Mouse (Mus musculus) spleen, postnatal 4 days (tissue): ENCODE results near the gene Dnajc12.
"Not testable (repeated sequence)": the region's sequence is repeated elsewhere in the genome, so short reads cannot be mapped to it uniquely, and the experiment has no call there.

ENCODE experiments used
- DNase-seq, 2 experiments: peaks; one replicate each; pipeline ENCODE4 v3.0.0; 2022; ENCODE audit warnings: low spot score in 2 of 2

Gene Dnajc12

GRCm38 (mm10) chr10:63429785-63430305 lies 47.6 kb downstream of the Dnajc12 start, which contains the start of gene Ctnna3:
Gene Ctnna3 (plus strand): TSS chr10:63430098.
- peak; percentile 88 to 93 for DNase-seq

GRCm38 (mm10) chr10:63431221-63431736 lies 49.0 kb downstream of the Dnajc12 start:
- DNase-seq: peak in 1 of 2 experiments; percentile 57

- peak in 1 of 2 experiments; percentile 46 for DNase-seq
Observed at GRCm38 (mm10) chr10:63432099-63432498, 49.9 kb downstream of the Dnajc12 start.

- DNase-seq: no peak
Observed at GRCm38 (mm10) chr10:63432887-63433286, 50.6 kb downstream of the Dnajc12 start.

- peak in 1 of 2 experiments; percentile 42 for DNase-seq
Observed at GRCm38 (mm10) chr10:63438736-63439262, 56.6 kb downstream of the Dnajc12 start.

GRCm38 (mm10) chr10:63439694-63440228 lies 57.5 kb downstream of the Dnajc12 start:
- peak in 1 of 2 experiments; percentile 41 for DNase-seq

GRCm38 (mm10) chr10:63444602-63445387 lies 62.6 kb downstream of the Dnajc12 start:
- not testable (repeated sequence) for DNase-seq

- DNase-seq: no peak
Observed at GRCm38 (mm10) chr10:63453926-63454325, 71.7 kb downstream of the Dnajc12 start.

- DNase-seq: no peak
Observed at GRCm38 (mm10) chr10:63455110-63455878, 73.1 kb downstream of the Dnajc12 start.

- DNase-seq: no peak
Observed at GRCm38 (mm10) chr10:63457292-63458128, 75.3 kb downstream of the Dnajc12 start.
